Mouse (Mus musculus) hindbrain, embryonic 16.5 days (tissue): ENCODE measurements around the gene Ak6. TPM values are rescaled to one million over a fixed set of nuclear protein-coding genes. Genes with fewer than 3 reads are reported as not detected.

Experiments used
- ATAC-seq: fragments of 200-750 bp; cut with Nextera tagmentation; 2 replicates; pipeline ENCODE4 v1.8.0; 2017; ENCODE audit warnings: moderate TSS enrichment, moderate library complexity
- H3K27ac ChIP-seq: fragments of 300-500 bp; sonication (generic); 2 replicates; pipeline ENCODE4 v1.5.1; 2014; ENCODE audit warnings: low read depth, mild to moderate bottlenecking, control low read depth, low read length, moderate library complexity
- H3K27me3 ChIP-seq: fragments of 300-500 bp; sonication (generic); replicated peaks from 2 replicates; pipeline ENCODE4 v1.6.1; 2014; ENCODE audit warnings: low read length; ENCODE audit not compliant: control insufficient read depth, insufficient read depth
- H3K36me3 ChIP-seq: fragments of 300-500 bp; sonication (generic); 2 replicates; pipeline ENCODE4 v1.6.1; 2014; ENCODE audit warnings: mild to moderate bottlenecking, low read length, moderate library complexity, mixed read lengths; ENCODE audit not compliant: control insufficient read depth, insufficient read depth
- H3K4me1 ChIP-seq: fragments of 300-500 bp; sonication (generic); 2 replicates; pipeline ENCODE4 v1.6.1; 2014; ENCODE audit warnings: low read depth, low read length; ENCODE audit not compliant: control insufficient read depth, insufficient read depth
- H3K4me2 ChIP-seq: fragments of 300-500 bp; sonication (generic); 2 replicates; pipeline ENCODE4 v1.6.1; 2014; ENCODE audit warnings: mild to moderate bottlenecking, low read length, control low read depth, moderate library complexity
- H3K4me3 ChIP-seq: fragments of 300-500 bp; sonication (generic); 2 replicates; pipeline ENCODE4 v1.5.1; 2014; ENCODE audit warnings: mild to moderate bottlenecking, low read length, control low read depth, moderate library complexity
- H3K9ac ChIP-seq: fragments of 300-500 bp; sonication (generic); 2 replicates; pipeline ENCODE4 v1.6.1; 2014; ENCODE audit warnings: low read depth, mild to moderate bottlenecking, control low read depth, low read length, moderate library complexity
- H3K9me3 ChIP-seq: fragments of 300-500 bp; sonication (generic); 2 replicates; pipeline ENCODE4 v1.6.1; 2014; ENCODE audit warnings: mild to moderate bottlenecking, low read length, moderate library complexity; ENCODE audit not compliant: control insufficient read depth
- WGBS: fragments of 180-500 bp; shearing (Covaris S2); extraction: QIAGEN DNeasy Blood & Tissue Kit; methylation state at CpG from one replicate; pipeline ENCODE4 v1.1.7; 2014; 5-methylcytosine and 5-hydroxymethylcytosine counted together
- polyA plus RNA-seq: library from polyadenylated mRNA; unstranded; fragments of >200 nt; fragmentation: Nextera tagmentation; extraction: Ambion mirVana; gene quantifications from 2 replicates; pipeline ENCODE4 v1.2.1, GENCODE M21; 2015

Gene Ak6
- polyA plus RNA-seq, 1 experiment from 2014 or later = 316 TPM

- Histone ChIP-seq H3K4me1 (no peaks in the 10 kb centered on the region; the same call in none of the 2 replicates), H3K4me3 (no peak overlapping the region), H3K9ac (no peak overlapping the region), H3K27me3 (peaks cover 3% of the 10 kb centered on the region; the same call in 1 of the 2 replicates), H3K27ac (no peak overlapping the region), H3K36me3 (peaks cover 4% of the 10 kb centered on the region), H3K4me2 (no peak overlapping the region), H3K9me3 (peaks cover 3% of the 10 kb centered on the region; the same call in 1 of the 2 replicates)
- 87% methylated on average over 10 of the region's 10 CpGs for WGBS
- ATAC-seq = no peak
Measured at GRCm38 (mm10) chr13:100612251-100612650, 38.5 kb upstream of the Ak6 start.

GRCm38 (mm10) chr13:100612903-100613302 lies 37.9 kb upstream of the Ak6 start:
- H3K4me3 ChIP-seq = no peak overlapping the region
- H3K4me2 ChIP-seq = no peak overlapping the region
- no peak overlapping the region for H3K27ac ChIP-seq
- H3K27me3 ChIP-seq = peaks cover 9% of the 10 kb centered on the region
- no peak overlapping the region for H3K9ac ChIP-seq
- peaks cover 10% of the 10 kb centered on the region for H3K36me3 ChIP-seq
- peaks cover under 1% of the 10 kb centered on the region; the same call in 1 of the 2 replicates for H3K9me3 ChIP-seq
- WGBS = 67% methylated on average over 2 of the region's 2 CpGs
- no peak for ATAC-seq
- H3K4me1 ChIP-seq = no peaks in the 10 kb centered on the region; the same call in none of the 2 replicates

DNA sequence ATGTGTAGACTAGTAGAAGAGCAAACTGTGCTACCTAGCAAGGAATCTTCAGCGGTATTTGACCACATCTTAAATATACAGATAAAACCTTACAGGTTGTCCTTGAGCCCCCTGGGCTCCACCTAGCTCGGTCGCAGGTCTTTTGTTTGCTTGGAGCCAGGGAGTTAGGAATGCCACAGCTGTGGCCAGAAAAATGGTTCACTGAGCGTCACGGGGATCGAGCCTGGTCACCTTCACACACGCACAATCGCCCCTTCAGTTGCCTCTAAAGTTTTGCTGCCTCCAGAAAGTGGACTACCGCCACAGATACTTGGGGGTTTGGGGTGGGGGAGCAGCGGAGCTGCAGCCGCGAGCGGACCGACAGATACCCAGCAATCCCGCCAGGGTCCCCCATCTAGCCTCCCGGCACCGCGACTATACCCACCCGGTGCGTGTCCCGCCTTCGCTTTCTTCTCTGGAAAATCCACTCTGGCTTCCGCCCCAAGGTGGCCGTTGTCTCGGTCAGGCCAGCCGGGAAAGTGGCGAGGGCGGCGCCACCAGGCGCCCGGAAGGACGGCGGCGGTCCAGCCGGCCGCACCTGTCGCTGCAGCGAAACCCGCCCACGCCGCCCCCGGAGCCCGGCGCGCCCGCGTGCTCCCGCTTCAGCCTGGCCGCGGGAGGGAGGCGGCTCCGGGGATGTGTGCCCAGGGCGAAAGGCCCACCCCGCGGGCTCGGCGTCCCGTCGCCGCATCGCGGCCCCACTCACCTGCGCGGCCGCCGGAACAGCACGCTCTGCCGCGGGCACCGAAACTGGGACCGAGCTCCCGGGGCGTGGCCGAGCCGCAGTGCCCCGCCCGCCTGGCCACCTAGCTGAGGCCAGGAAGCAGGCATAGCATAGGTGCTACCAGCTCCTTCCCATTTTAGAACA lies 34.3 kb upstream of the Ak6 start, which contains the start of gene Marveld2:
Gene Marveld2, minus strand, starts transcription at position 791 of the 907 bp plus-strand sequence.
- H3K4me2 ChIP-seq = peak within 1 kb of the TSS; percentile 76
- peaks cover 9% of the 10 kb centered on the region for H3K27me3 ChIP-seq
- no peaks in the 10 kb centered on the region; the same call in none of the 2 replicates for H3K4me1 ChIP-seq
- peak within 1 kb of the TSS; percentile 65 for H3K9ac ChIP-seq
- 6% methylated on average over 66 of the region's 77 CpGs for WGBS
- no peaks in the 10 kb centered on the region for H3K9me3 ChIP-seq
- H3K4me3 ChIP-seq = peak within 1 kb of the TSS; percentile 54
- ATAC-seq = peak; percentile 74
- no peak within 1 kb of the TSS for H3K27ac ChIP-seq
- H3K36me3 ChIP-seq = peaks cover 16% of the 10 kb centered on the region

DNA sequence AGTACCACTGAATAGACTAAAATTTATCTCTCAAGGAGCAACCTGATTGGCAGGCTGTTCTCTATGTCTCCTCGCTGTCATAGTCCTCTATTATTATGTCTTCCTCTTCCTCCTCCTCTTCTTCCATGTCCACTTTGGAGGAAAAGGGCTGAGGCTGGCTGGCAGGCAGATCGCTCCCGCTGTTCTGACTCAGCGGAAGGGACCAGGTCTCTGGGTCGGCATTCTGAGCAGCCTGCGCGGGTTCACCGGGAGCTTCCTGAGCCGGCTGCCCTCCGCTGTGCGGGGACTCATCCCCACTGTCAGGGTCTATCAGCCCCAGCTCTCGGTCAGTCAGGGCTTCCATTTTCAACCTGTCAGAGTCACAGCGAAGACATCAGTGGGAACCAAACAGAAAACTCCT lies 33.2 kb upstream of the Ak6 start:
- Histone ChIP-seq H3K27me3 (peaks cover 9% of the 10 kb centered on the region), H3K9ac (no peak overlapping the region), H3K4me3 (no peak overlapping the region), H3K27ac (no peak overlapping the region), H3K4me2 (no peak overlapping the region), H3K36me3 (peaks cover 23% of the 10 kb centered on the region), H3K4me1 (no peaks in the 10 kb centered on the region; the same call in none of the 2 replicates), H3K9me3 (no peaks in the 10 kb centered on the region)
- ATAC-seq = no peak
- WGBS = 80% methylated on average over 13 of the region's 13 CpGs

DNA sequence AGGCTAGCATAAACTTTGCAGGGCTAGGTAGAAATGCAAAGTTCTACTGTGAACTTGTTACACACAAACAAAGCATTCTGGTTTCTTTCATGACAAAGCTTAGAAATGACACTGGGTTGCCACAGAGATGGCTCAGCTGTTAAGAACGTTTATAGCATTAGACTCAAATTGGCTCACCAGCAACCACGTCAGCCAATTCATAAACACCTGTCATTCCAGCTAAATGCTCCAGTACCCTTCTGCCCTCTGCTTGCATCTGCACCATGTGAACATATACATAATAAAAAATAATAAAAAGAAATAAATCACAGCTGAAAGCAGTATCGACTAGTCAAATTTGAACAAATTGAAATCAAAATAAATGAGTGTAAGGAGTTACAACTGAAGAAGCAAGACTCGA lies 28.5 kb upstream of the Ak6 start:
- no peak overlapping the region for H3K27ac ChIP-seq
- no peak overlapping the region for H3K4me2 ChIP-seq
- no peak overlapping the region for H3K4me3 ChIP-seq
- WGBS = 86% methylated on average over 4 of the region's 4 CpGs
- H3K36me3 ChIP-seq = peaks cover 34% of the 10 kb centered on the region
- H3K9me3 ChIP-seq = no peaks in the 10 kb centered on the region
- peaks cover 6% of the 10 kb centered on the region for H3K27me3 ChIP-seq
- no peak overlapping the region for H3K9ac ChIP-seq
- H3K4me1 ChIP-seq = no peaks in the 10 kb centered on the region
- ATAC-seq = no peak

DNA sequence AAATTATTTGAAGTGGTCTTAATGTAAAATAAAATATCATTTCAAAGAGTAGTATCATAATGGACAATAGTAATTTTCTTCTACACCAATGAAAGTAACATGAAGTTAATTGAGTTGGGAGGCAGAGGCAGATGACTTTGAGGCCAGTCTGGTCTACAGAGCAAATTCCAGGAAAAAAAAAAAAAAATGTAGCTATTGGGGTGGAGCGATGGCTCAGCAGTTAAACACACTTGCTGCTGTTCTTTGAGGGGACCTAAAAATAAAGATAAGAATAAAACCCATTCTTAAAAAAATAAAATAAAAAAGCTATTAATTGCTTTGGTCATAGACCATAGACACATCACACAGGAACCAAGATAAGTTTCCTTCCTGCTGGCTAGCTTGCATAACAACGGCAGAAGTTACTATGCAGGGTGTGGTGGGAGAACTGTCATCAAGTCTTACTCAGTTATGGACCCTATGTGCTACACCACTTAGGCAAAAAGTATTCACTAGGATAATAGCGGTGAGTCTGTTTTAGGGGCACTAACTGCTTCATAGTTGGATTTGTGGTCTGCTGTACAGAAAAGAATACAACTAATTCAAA lies 16.6 kb upstream of the Ak6 start:
- no peak for ATAC-seq
- H3K4me1 ChIP-seq = no peaks in the 10 kb centered on the region
- H3K27ac ChIP-seq = no peak overlapping the region
- 92% methylated on average over 3 of the region's 3 CpGs for WGBS
- H3K36me3 ChIP-seq = peaks cover 38% of the 10 kb centered on the region
- H3K4me3 ChIP-seq = no peak overlapping the region
- no peaks in the 10 kb centered on the region for H3K27me3 ChIP-seq
- no peak overlapping the region for H3K9ac ChIP-seq
- no peaks in the 10 kb centered on the region for H3K9me3 ChIP-seq
- no peak overlapping the region for H3K4me2 ChIP-seq

DNA sequence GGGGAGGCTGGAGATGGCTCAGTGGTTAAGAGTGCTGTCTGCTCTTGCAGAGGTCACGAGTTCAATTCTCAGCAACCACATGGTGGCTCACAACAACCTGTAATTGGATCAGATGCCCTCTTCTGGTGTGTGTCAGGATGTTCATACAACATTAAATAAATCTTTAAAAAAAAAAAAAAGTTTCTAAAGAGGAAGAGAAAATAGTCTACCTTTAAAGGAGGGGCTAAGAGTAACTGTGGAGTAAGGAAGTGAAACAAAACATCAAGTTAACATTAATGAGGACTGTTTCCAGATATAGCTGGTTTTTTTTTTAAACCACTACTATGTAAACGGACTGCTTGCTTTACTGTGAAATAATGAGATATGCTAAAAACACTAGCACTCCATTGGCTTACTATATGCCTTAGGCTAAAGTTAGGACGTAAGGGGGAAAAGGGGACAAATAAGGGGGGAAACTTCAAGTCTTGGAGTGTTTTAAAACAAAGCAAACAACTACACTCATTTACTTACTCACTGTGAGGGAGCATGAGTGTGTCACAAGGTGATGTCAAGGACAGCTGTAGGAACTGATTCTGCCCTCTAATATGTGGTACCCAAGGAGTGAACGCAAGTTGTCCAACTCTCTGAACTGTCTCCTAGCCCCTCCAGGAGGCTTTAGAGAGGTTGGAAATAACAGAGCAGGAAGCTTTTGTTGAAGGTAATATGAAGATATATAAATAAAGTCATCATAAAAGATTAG lies 8.1 kb upstream of the Ak6 start:
- H3K27me3 ChIP-seq = no peaks in the 10 kb centered on the region
- WGBS = 93% methylated on average over 4 of the region's 4 CpGs
- H3K4me3 ChIP-seq = no peak overlapping the region
- no peaks in the 10 kb centered on the region for H3K4me1 ChIP-seq
- no peak for ATAC-seq
- H3K36me3 ChIP-seq = peaks cover 13% of the 10 kb centered on the region
- H3K9ac ChIP-seq = no peak overlapping the region
- no peaks in the 10 kb centered on the region for H3K9me3 ChIP-seq
- H3K27ac ChIP-seq = no peak overlapping the region
- H3K4me2 ChIP-seq = no peak overlapping the region

DNA sequence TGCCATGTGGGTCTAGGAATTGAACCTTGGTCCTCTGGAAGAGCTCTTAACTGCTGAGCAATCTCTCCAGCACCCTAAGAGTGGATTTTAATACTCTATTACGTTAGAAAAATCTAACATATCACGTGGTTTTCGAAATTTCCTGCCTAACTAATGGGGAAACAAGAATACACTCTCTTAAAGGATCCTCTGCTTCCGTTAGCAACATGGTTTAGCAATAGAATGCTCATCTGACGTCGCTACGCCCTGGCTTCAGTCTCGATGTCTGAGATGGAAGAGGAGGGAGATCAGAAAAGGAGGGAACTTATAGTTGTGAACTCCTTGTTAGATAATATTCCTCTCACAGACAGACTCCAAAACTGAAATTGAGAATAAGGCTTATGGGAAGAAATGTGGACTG lies 2.6 kb upstream of the Ak6 start:
- H3K4me1 ChIP-seq = peaks cover 10% of the 10 kb centered on the region
- no peak overlapping the region for H3K4me2 ChIP-seq
- no peak overlapping the region for H3K9ac ChIP-seq
- H3K27ac ChIP-seq = no peak overlapping the region
- 95% methylated on average over 8 of the region's 8 CpGs for WGBS
- no peak for ATAC-seq
- no peaks in the 10 kb centered on the region for H3K9me3 ChIP-seq
- H3K27me3 ChIP-seq = no peaks in the 10 kb centered on the region
- H3K36me3 ChIP-seq = peaks cover 4% of the 10 kb centered on the region
- no peak overlapping the region for H3K4me3 ChIP-seq
